Mouse (Mus musculus) MEL (cell line): ENCODE data around the gene Rnf151. TPM values are rescaled to one million over a fixed set of nuclear protein-coding genes. Genes with fewer than 3 reads are reported as not detected.
A peak's percentile ranks its signal among the peaks of the same experiment; 100 is the strongest.

Source experiments
- DNase-seq: peaks from one replicate; pipeline ENCODE4 v3.0.0; 2011; ENCODE audit warnings: low read depth, low spot score
- H3K27ac ChIP-seq: 2 replicates; pipeline ENCODE4 v1.5.1; 2012; ENCODE audit warnings: low read depth, mild to moderate bottlenecking, control low read depth, low read length, moderate library complexity; ENCODE audit not compliant: control insufficient read depth
- H3K27me3 ChIP-seq, 2 experiments: fragments of 150-350 bp in 1 of 2; sonication (generic) in 1 of 2; 2 replicates each; pipeline ENCODE4 v1.6.1; 2012; ENCODE audit warnings: low read length in 2 of 2, mild to moderate bottlenecking in 2 of 2, improper control_type of control experiment in 1 of 2, moderate library complexity in 1 of 2; ENCODE audit not compliant: insufficient read depth in 2 of 2, control insufficient read depth in 1 of 2
- H3K36me3 ChIP-seq, 2 experiments: 2 replicates each; pipeline ENCODE4 v1.6.1; 2012 to 2014; ENCODE audit warnings: low read length in 2 of 2, improper control_type of control experiment in 1 of 2, inconsistent platforms in 1 of 2, mild to moderate bottlenecking in 1 of 2; ENCODE audit not compliant: insufficient read depth in 2 of 2, control insufficient read depth in 1 of 2
- H3K4me1 ChIP-seq, 2 experiments: fragments of 150-350 bp in 1 of 2; sonication (generic) in 1 of 2; 2 replicates each; pipeline ENCODE4 v1.6.1; 2012; ENCODE audit warnings: low read length in 2 of 2, improper control_type of control experiment in 1 of 2, mild to moderate bottlenecking in 1 of 2; ENCODE audit not compliant: insufficient read depth in 2 of 2, control insufficient read depth in 1 of 2
- H3K4me3 ChIP-seq, 2 experiments: fragments of 150-350 bp in 1 of 2; sonication (generic) in 1 of 2; 2 replicates each; pipeline ENCODE4 v1.5.1; 2012; ENCODE audit warnings: low read depth in 2 of 2, low read length in 2 of 2, mild to moderate bottlenecking in 2 of 2, moderate library complexity in 2 of 2, control low read depth in 1 of 2, improper control_type of control experiment in 1 of 2; ENCODE audit not compliant: control insufficient read depth in 1 of 2, insufficient read depth in 1 of 2
- H3K79me2 ChIP-seq: 2 replicates; pipeline ENCODE4 v1.6.1; 2012; ENCODE audit warnings: mild to moderate bottlenecking, low read length, moderate library complexity; ENCODE audit not compliant: control insufficient read depth, poor library complexity, insufficient read depth
- H3K9ac ChIP-seq: 2 replicates; pipeline ENCODE4 v1.6.1; 2012; ENCODE audit warnings: low read depth, mild to moderate bottlenecking, control low read depth, low read length, moderate library complexity; ENCODE audit not compliant: control insufficient read depth, poor library complexity, severe bottlenecking
- H3K9me3 ChIP-seq: fragments of 150-350 bp; sonication (generic); replicated peaks from 2 replicates; pipeline ENCODE4 v1.6.1; 2012; ENCODE audit warnings: mild to moderate bottlenecking, low read length, improper control_type of control experiment, moderate library complexity; ENCODE audit not compliant: insufficient read depth
- BHLHE40 ChIP-seq: IDR thresholded peaks from 2 replicates; pipeline ENCODE4 v1.6.1; 2012; ENCODE audit warnings: low read depth, mild to moderate bottlenecking, inconsistent platforms, low read length, improper control_type of control experiment, borderline replicate concordance
- CHD1 ChIP-seq: IDR thresholded peaks from 2 replicates; pipeline ENCODE4 v1.6.1; 2012; ENCODE audit warnings: low read depth, mild to moderate bottlenecking, inconsistent platforms, low read length, improper control_type of control experiment
- CTCF ChIP-seq, 3 experiments: IDR thresholded peaks in 2 of 3; conservative IDR thresholded peaks in 1 of 3; 2 replicates each; pipeline ENCODE4 v1.5.1; 2011 to 2012; ENCODE audit warnings: low read length in 3 of 3, low read depth in 2 of 3, mild to moderate bottlenecking in 2 of 3, improper control_type of control experiment in 1 of 3, inconsistent platforms in 1 of 3, mixed read lengths in 1 of 3, moderate library complexity in 1 of 3; ENCODE audit not compliant: control insufficient read depth in 1 of 3, insufficient read depth in 1 of 3, poor library complexity in 1 of 3, severe bottlenecking in 1 of 3
- ELF1 ChIP-seq: IDR thresholded peaks from 2 replicates; pipeline ENCODE4 v1.6.1; 2014; ENCODE audit warnings: low read depth, mild to moderate bottlenecking, inconsistent platforms, low read length, improper control_type of control experiment, moderate library complexity
- EP300 ChIP-seq, 2 experiments: IDR thresholded peaks; 2 replicates each; pipeline ENCODE4 v1.6.1; 2011; ENCODE audit warnings: improper control_type of control experiment in 2 of 2, low read length in 2 of 2, low read depth in 1 of 2, mild to moderate bottlenecking in 1 of 2
- GATA1 ChIP-seq: IDR thresholded peaks from 2 replicates; pipeline ENCODE4 v1.6.1; 2011; ENCODE audit warnings: low read depth, low read length, improper control_type of control experiment
- KAT2A ChIP-seq: conservative IDR thresholded peaks from 2 replicates; pipeline ENCODE4 v1.6.1; 2012; ENCODE audit warnings: low read depth, low read length, improper control_type of control experiment, inconsistent platforms
- MAFK ChIP-seq: IDR thresholded peaks from 2 replicates; pipeline ENCODE4 v1.6.1; 2011; ENCODE audit warnings: low read depth, mild to moderate bottlenecking, low read length, improper control_type of control experiment, borderline replicate concordance
- MYC ChIP-seq: IDR thresholded peaks from 2 replicates; pipeline ENCODE4 v1.6.1; 2011; ENCODE audit warnings: low read depth, mild to moderate bottlenecking, low read length, improper control_type of control experiment, moderate library complexity
- NELFE ChIP-seq: IDR thresholded peaks from 2 replicates; pipeline ENCODE4 v1.6.1; 2011; ENCODE audit warnings: low read depth, low read length, improper control_type of control experiment
- POLR2A ChIP-seq, 2 experiments: IDR thresholded peaks; 2 replicates each; pipeline ENCODE4 v1.6.1; 2011 to 2012; ENCODE audit warnings: low read length in 2 of 2, mild to moderate bottlenecking in 2 of 2, control low read depth in 1 of 2, improper control_type of control experiment in 1 of 2, low read depth in 1 of 2, moderate library complexity in 1 of 2; ENCODE audit not compliant: control insufficient read depth in 1 of 2, insufficient read depth in 1 of 2, poor library complexity in 1 of 2
- POLR2AphosphoS2 ChIP-seq: IDR thresholded peaks from 2 replicates; pipeline ENCODE4 v1.6.1; 2011; ENCODE audit warnings: low read length, improper control_type of control experiment
- RAD21 ChIP-seq: IDR thresholded peaks from 2 replicates; pipeline ENCODE4 v1.6.1; 2011; ENCODE audit warnings: mild to moderate bottlenecking, low read depth, low read length, improper control_type of control experiment
- RCOR1 ChIP-seq: IDR thresholded peaks from 2 replicates; pipeline ENCODE4 v1.6.1; 2012; ENCODE audit warnings: low read depth, mild to moderate bottlenecking, inconsistent platforms, low read length, improper control_type of control experiment
- SIN3A ChIP-seq: IDR thresholded peaks from 2 replicates; pipeline ENCODE4 v1.6.1; 2012; ENCODE audit warnings: low read length, improper control_type of control experiment, inconsistent platforms
- SMC3 ChIP-seq: IDR thresholded peaks from 2 replicates; pipeline ENCODE4 v1.6.1; 2011; ENCODE audit warnings: low read depth, low read length, improper control_type of control experiment
- TBP ChIP-seq: IDR thresholded peaks from 2 replicates; pipeline ENCODE4 v1.8.0; 2011; ENCODE audit warnings: low read depth, low read length, improper control_type of control experiment
- UBTF ChIP-seq: IDR thresholded peaks from 2 replicates; pipeline ENCODE4 v1.6.1; 2012; ENCODE audit warnings: low read depth, mild to moderate bottlenecking, inconsistent platforms, low read length, improper control_type of control experiment, moderate library complexity, borderline replicate concordance; ENCODE audit not compliant: insufficient read depth
- ZC3H11A ChIP-seq: IDR thresholded peaks from 2 replicates; pipeline ENCODE4 v1.6.1; 2012; ENCODE audit warnings: low read depth, mild to moderate bottlenecking, inconsistent platforms, low read length, improper control_type of control experiment
- ZMIZ1 ChIP-seq: IDR thresholded peaks from 2 replicates; pipeline ENCODE4 v1.6.1; 2012; ENCODE audit warnings: low read depth, mild to moderate bottlenecking, inconsistent platforms, low read length, improper control_type of control experiment, moderate library complexity
- polyA plus RNA-seq, 2 experiments: library from polyadenylated mRNA; stranded (reverse) in 1 of 2; unstranded in 1 of 2; fragments of >175 nt in 1 of 2; fragments of >200 nt in 1 of 2; gene quantifications; 2 replicates each; pipeline versions ENCODE4 v1.2.1 to v1.2.4; 2012; ENCODE audit warnings: low replicate concordance in 2 of 2, low read depth in 1 of 2; ENCODE audit not compliant: insufficient read length in 2 of 2, insufficient read depth in 1 of 2, missing spikeins in 1 of 2
- total RNA-seq: library from RNA; depleted of rRNA; stranded (reverse); fragments of 300-350 nt; gene quantifications from 2 replicates; pipeline ENCODE4 v1.2.3, GENCODE M21; 2012

The Rnf151 gene
- total and polyA plus RNA-seq, 3 experiments, result 0.23 to 0.40 TPM; not detected in 1

GRCm38 (mm10) chr17:24676877-24677276, 41.0 kb downstream of the Rnf151 start:
- H3K27ac ChIP-seq, result no peak overlapping the region
- H3K36me3 ChIP-seq, result peaks cover 5 to 12% of the 10 kb centered on the region in 2 experiments; a peak in 3 of 4 replicates
- H3K4me3 ChIP-seq, result no peak overlapping the region
- H3K4me1 ChIP-seq, result peaks cover 0 to 6% of the 10 kb centered on the region in 2 experiments; a peak in 2 of 4 replicates
- H3K27me3 ChIP-seq, result no peaks in the 10 kb centered on the region
- TF ChIP-seq ZMIZ1 (no peak), BHLHE40 (no peak), SMC3 (no peak), UBTF (no peak), POLR2A (IDR thresholded peaks at IDR 0.05; ENCODE audit: control insufficient read depth in 1 of 2, insufficient read depth in 1 of 2, low read depth in 1 of 2, low read length in 2 of 2, poor library complexity in 1 of 2) (no peak), RCOR1 (no peak), SIN3A (no peak), RAD21 (no peak), TBP (no peak)
- no peak overlapping the region for H3K9ac ChIP-seq
- peaks cover 28% of the 10 kb centered on the region for H3K79me2 ChIP-seq
- no peak for DNase-seq
- no peaks in the 10 kb centered on the region for H3K9me3 ChIP-seq

- no peaks in the 10 kb centered on the region for H3K27me3 ChIP-seq
- H3K27ac ChIP-seq, result no peak overlapping the region
- DNase-seq, result peak; percentile 85
- H3K9ac ChIP-seq, result no peak overlapping the region
- no peak overlapping the region for H3K4me3 ChIP-seq
- H3K4me1 ChIP-seq, result peaks cover 0 to 12% of the 10 kb centered on the region in 2 experiments; a peak in 3 of 4 replicates
- H3K9me3 ChIP-seq, result no peaks in the 10 kb centered on the region
- H3K79me2 ChIP-seq, result peaks cover 35% of the 10 kb centered on the region
- H3K36me3 ChIP-seq, result peaks cover 11 to 12% of the 10 kb centered on the region in 2 experiments; a peak in 3 of 4 replicates
- TF ChIP-seq GATA1 (no peak), NELFE (no peak), SMC3 (peak; percentile 51), CTCF (IDR thresholded peaks at IDR 0.05 in 2 of 3, conservative IDR thresholded peaks at IDR 0.05 in 1 of 3; ENCODE audit: control insufficient read depth in 1 of 3, insufficient read depth in 1 of 3, low read depth in 2 of 3, low read length in 3 of 3, poor library complexity in 1 of 3, severe bottlenecking in 1 of 3) (peak; percentile 64 to 81 (median 67)), ZC3H11A (peak; percentile 11), RAD21 (peak; percentile 37)
Measured at GRCm38 (mm10) chr17:24676187-24676586, 41.7 kb downstream of the Rnf151 start.

GRCm38 (mm10) chr17:24674277-24674676, 43.6 kb downstream of the Rnf151 start:
- Histone ChIP-seq H3K36me3 (peaks cover 12 to 14% of the 10 kb centered on the region in 2 experiments; a peak in 3 of 4 replicates), H3K79me2 (peaks cover 51% of the 10 kb centered on the region), H3K4me1 (peaks cover 0 to 20% of the 10 kb centered on the region in 2 experiments; a peak in 3 of 4 replicates), H3K27ac (no peak overlapping the region), H3K9ac (no peak overlapping the region), H3K4me3 (no peak overlapping the region), H3K9me3 (no peaks in the 10 kb centered on the region), H3K27me3 (no peaks in the 10 kb centered on the region)
- no peak for DNase-seq
- TF ChIP-seq ELF1 (no peak), SIN3A (no peak), CTCF (IDR thresholded peaks at IDR 0.05 in 2 of 3, conservative IDR thresholded peaks at IDR 0.05 in 1 of 3; ENCODE audit: control insufficient read depth in 1 of 3, insufficient read depth in 1 of 3, low read depth in 2 of 3, low read length in 3 of 3, poor library complexity in 1 of 3, severe bottlenecking in 1 of 3) (no peak), MYC (no peak), BHLHE40 (no peak), POLR2AphosphoS2 (no peak), MAFK (no peak), CHD1 (no peak), KAT2A (no peak), EP300 (IDR thresholded peaks at IDR 0.05; ENCODE audit: low read depth in 1 of 2, low read length in 2 of 2) (no peak)
